Mouse (Mus musculus) urinary bladder, adult 2 months (tissue): ENCODE data around the gene Lypd8. TPM values are rescaled to one million over a fixed set of nuclear protein-coding genes. Genes with fewer than 3 reads are reported as not detected.

Experiments
- DNase-seq: peaks from one replicate; pipeline ENCODE4 v3.0.0; 2022; ENCODE audit warnings: low spot score
- polyA plus RNA-seq: library from polyadenylated mRNA; depleted of rRNA; stranded (reverse); fragments of >200 nt; gene quantifications from 2 replicates; pipeline ENCODE4 v1.2.3, GENCODE M21; 2012; rRNA removed

Gene Lypd8
- polyA plus RNA-seq, 1 experiment = 1.8 TPM

DNA sequence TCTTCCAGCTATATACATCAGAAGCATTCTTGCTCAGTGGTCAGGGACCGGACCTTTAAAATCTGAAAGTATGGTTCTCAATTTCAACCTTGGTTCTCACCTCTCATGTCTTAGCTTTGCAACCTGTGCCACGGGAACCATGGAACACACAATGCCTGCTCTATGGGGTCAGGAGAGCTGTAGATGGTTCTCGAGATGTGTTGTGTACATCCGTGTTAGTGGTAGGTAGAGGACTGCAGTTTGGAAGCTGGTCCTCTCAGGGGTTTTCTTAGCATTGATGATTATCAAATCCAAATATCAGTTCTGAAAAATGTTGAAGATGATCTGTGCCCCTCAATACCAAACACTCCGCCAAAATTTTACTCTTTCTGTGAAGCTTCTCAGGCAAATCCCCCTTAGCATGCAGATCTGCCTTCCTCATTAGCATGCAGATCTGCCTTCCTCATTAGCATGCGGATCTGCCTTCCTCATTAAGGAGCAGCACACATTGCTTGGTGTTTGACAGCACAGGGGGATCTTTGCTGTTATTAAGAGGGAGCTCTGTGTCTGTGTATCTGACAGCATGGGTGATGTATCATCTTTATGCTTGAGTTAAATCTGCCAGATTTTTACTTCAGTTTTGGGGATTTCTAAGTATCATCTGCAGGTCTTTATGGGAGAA is 21.3 kb downstream of the Lypd8 start:
- no peak for DNase-seq

DNA sequence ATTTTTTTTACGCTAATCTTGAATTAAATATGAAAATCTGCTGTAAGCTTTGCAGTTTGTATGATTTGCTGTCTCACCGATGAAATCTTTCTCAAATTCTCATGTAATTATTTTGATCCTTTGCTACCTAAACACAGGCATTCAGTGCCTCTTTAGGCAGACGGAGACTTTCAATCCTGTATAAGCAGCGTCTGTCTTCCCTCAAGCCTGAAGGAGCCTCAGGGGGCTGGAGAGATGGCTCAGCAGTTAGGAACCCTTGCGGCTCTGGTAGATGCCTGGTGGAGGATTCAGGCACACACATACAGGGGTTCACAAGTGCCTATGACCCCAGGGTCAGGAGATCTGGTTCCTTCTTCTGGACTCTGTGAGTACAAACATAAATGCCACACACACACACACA is 21.8 kb downstream of the Lypd8 start:
- DNase-seq = no peak

GRCm38 (mm10) chr11:58408066-58408465 is 29.2 kb downstream of the Lypd8 start:
- no peak for DNase-seq

GRCm38 (mm10) chr11:58418336-58418735 is 39.5 kb downstream of the Lypd8 start:
- DNase-seq = no peak

- no peak for DNase-seq
Observed at GRCm38 (mm10) chr11:58420815-58421214, 42.0 kb downstream of the Lypd8 start, which contains the start of gene 1810065E05Rik. 1810065E05Rik (plus strand) TSS chr11:58421111.

- DNase-seq = no peak
Observed at GRCm38 (mm10) chr11:58432259-58432658, 53.4 kb downstream of the Lypd8 start, which contains the start of gene Gm12253. Gm12253 (plus strand) TSS chr11:58432559.

DNA sequence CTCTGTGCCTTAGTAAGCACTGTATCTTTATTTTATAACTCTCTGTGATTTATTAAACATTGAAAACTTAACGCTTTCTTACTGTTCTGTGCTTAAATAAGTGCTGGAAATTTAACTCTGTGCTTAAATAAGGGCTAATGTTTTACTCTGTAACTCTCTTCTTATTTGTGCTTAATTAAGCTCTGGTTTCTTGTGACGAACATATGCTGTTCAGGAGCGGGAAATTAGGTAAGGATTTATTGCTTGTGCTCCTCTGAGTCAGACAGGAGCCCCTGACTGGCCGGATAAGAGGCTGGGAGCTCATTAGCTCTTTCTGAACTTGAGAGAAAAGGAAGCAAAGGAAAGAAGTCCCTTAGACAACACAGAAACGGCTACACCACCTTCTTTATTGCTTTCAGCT is 59.0 kb downstream of the Lypd8 start:
- DNase-seq = no peak

Other genes with a start within 250 kb of the Lypd8 start
- gene Gemin5, start 210.5 kb upstream of the Lypd8 start, polyA plus RNA-seq = 6.6 and 7.1 TPM in 2 replicates
- 50.3 and 66.3 TPM in 2 replicates for gene Mrpl22, start 207.4 kb upstream of the Lypd8 start, polyA plus RNA-seq
- 23.8 and 57.1 TPM in 2 replicates for gene Igtp, start 179.5 kb upstream of the Lypd8 start, polyA plus RNA-seq
- 22.1 and 54.2 TPM in 2 replicates for gene Irgm2, start 179.4 kb upstream of the Lypd8 start, polyA plus RNA-seq
- gene 4930438A08Rik, start 104.2 kb upstream of the Lypd8 start, polyA plus RNA-seq = 0.04 TPM in 1 of 2 replicates, not detected in the other
- 30.9 and 46.0 TPM in 2 replicates for gene Zfp692, start 72.0 kb upstream of the Lypd8 start, polyA plus RNA-seq
- 43.2 and 48.6 TPM in 2 replicates for gene Zfp672, start 48.7 kb upstream of the Lypd8 start, polyA plus RNA-seq
- 22.0 and 23.9 TPM in 2 replicates for gene Sh3bp5l, start 48.3 kb upstream of the Lypd8 start, polyA plus RNA-seq
- gene 1810065E05Rik, start 42.1 kb downstream of the Lypd8 start, polyA plus RNA-seq = 0.07 TPM in 1 of 2 replicates, not detected in the other
- gene Gm12253, start 53.5 kb downstream of the Lypd8 start, polyA plus RNA-seq = not detected in 2 replicates
- gene Lypd9, start 73.9 kb downstream of the Lypd8 start, polyA plus RNA-seq = not detected in 2 replicates
- gene Olfr30, start 83.2 kb downstream of the Lypd8 start, polyA plus RNA-seq = not detected in 2 replicates
- not detected in 2 replicates for gene Olfr332, start 113.5 kb downstream of the Lypd8 start, polyA plus RNA-seq
- not detected in 2 replicates for gene Olfr331, start 123.5 kb downstream of the Lypd8 start, polyA plus RNA-seq
- gene Olfr330, start 155.8 kb downstream of the Lypd8 start, polyA plus RNA-seq = not detected in 2 replicates
- gene Olfr329-ps, start 167.4 kb downstream of the Lypd8 start, polyA plus RNA-seq = not detected in 2 replicates
- not detected in 2 replicates for gene Olfr328, start 176.6 kb downstream of the Lypd8 start, polyA plus RNA-seq
- gene Olfr224, start 191.5 kb downstream of the Lypd8 start, polyA plus RNA-seq = not detected in 2 replicates
- not detected in 2 replicates for gene Olfr325, start 198.7 kb downstream of the Lypd8 start, polyA plus RNA-seq
- not detected in 2 replicates for gene Olfr324, start 216.1 kb downstream of the Lypd8 start, polyA plus RNA-seq
- gene 2210407C18Rik, start 237.0 kb downstream of the Lypd8 start, polyA plus RNA-seq = not detected in 2 replicates